Mouse (Mus musculus): ENCODE measurements around the gene Chrnb4.

Gene Chrnb4

DNA sequence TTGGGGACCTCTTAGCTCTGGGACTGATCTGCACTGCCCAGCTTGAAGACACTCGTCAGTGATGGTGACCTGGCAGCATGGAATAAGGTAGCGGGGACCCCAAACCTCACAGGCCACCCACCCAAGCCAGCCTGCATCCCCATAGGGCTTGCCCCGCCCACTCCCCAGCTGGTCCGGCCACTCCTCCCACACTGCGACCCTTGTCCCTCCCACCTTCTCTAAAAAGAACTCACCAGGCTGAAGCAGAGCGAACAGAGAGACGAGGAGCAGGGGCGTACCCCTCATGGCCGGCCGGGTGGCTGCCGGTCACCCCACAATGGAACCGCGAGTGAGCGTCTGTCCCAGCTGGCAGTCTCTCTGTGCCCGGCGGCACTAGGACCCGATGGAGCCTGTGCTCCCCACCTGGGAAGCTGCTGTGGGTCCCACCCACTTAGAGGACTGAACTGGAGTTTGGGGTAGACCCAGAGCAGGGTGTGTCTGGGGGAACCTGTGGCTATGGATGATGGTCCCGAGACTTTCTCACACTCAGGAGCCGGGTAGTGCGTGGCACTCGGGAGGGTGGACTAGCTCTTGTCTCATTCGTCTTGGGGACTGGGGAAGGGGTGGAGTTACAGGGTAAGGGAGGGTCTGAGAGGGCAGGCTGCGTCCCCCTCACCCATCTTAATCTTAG lies at the start of gene Chrnb4:
Chrnb4 (minus strand) TSS at position 569 of the 670 bp plus-strand sequence.
- POLR2A ChIA-PET = interaction anchor here in 3 of 4 experiments (0.5 to 2.5 kb wide), 16 partner anchors 11 to 1506 kb away, joined by 3 to 13 read pairs (median 3); partner anchors contain the start of genes Ube2q2 (in 1 of the 3) and Wdr61 (in 1 of the 3)
- CTCF ChIA-PET = interaction anchor here (0.5 to 2.9 kb wide), 13 partner anchors 15 to 473 kb away, joined by 3 to 11 read pairs (median 5); partner anchors contain the start of gene Ube2q2 (in 1 of the 4)

DNA sequence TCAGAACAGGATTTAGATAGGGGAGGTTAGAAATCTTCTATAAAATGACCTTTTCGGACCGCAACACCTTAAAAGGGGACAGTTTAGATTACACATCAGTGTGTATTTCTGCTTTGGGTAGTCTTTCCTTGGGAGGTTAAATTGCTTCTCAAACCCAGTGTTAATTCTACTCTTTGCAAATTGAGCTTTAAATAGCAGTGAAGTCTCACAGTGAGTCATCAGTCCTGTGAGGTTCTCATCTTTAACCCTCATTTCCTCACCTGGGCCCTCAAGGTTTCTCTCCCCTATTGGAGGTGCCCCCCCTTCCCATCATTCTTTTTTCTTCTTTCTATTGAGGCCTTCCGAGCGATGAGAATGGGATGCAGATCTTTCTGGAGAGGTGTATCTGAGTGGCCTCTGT lies 48.3 kb upstream of the Chrnb4 start:
- CTCF ChIA-PET = interaction anchor here in 1 of 4 experiments (0.8 kb wide), 1 partner anchor 275 kb away, joined by 3 read pairs; no protein-coding TSS in a partner anchor
- POLR2A ChIA-PET = interaction anchor here in 3 of 4 experiments (0.9 to 1.4 kb wide), 7 partner anchors 13 to 53 kb away, joined by 3 to 5 read pairs (median 3); partner anchors contain the start of gene Ube2q2 (in 1 of the 3)

DNA sequence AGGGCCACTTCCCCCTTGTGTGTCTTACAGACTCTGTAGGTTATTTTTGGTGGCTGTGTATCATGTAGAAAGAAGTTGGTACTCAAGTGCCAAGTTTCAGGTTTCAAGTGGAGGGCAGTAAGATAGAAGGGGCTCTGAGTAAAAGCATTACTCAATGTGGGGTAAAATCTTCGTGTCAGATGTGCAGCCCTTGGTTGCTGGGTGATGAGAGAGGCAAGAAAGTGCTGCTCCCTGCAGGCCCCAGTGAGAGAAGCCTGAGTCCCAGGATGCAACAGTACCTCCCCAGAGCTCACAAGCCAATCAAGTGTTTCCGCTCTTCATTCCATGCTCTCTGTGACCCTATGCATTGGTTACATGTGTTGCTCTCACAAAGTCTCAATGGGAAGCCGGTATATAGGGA lies 47.5 kb upstream of the Chrnb4 start:
- ChIA-PET CTCF (no interaction called here), POLR2A (interaction anchor here in 2 of 4 experiments (1.2 to 1.5 kb wide), 3 partner anchors 8 to 70 kb away, joined by 3 to 4 read pairs (median 3); partner anchors contain the start of gene Chrna3 (in 1 of the 2))

DNA sequence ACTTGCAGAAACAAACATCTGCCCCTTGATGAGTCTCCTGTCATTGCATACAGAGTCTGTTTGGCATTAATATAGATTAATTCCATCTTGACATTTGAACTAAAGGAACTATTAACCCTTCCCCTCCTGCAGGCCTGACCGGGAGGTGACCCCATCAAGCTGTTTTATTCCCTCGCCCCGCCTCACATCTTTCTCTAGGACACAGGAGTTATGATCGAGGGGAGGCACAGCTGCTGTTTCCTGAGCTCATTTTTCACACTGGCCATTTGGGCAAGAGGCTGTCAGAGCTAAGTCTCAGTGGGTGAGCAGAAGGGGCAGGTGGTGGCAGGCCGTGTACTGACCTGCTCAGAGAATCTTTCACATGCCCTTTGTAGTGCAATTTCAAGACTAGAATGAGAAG lies 41.6 kb upstream of the Chrnb4 start:
- ChIA-PET CTCF (interaction anchor here in 1 of 4 experiments (1.0 kb wide), 1 partner anchor 42 kb away, joined by 3 read pairs; no protein-coding TSS in a partner anchor), POLR2A (interaction anchor here in 2 of 4 experiments (1.2 to 2.0 kb wide), 2 partner anchors 11 to 42 kb away, joined by 3 to 6 read pairs; partner anchors contain the start of gene Chrnb4 (in 1 of the 2))

DNA sequence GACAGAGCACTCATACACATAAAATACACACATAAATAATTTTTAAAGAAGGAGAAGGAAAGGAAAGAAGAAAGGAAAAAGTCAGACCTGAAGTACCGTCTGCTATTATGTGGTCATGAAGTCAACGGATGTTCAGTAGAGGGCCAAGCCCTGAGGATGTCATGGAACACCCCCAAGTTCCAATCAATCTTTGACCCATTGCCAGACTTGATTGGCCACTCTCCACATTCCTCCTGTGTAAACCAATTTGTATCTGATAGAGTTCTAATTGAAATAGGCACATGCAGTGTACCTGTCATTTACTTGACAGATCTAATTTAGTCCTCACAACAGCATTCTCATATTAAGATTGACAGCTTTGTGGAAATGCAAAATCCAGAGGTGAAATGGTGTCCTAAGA lies 40.6 kb upstream of the Chrnb4 start:
- POLR2A ChIA-PET = no interaction called here
- CTCF ChIA-PET = no interaction called here

DNA sequence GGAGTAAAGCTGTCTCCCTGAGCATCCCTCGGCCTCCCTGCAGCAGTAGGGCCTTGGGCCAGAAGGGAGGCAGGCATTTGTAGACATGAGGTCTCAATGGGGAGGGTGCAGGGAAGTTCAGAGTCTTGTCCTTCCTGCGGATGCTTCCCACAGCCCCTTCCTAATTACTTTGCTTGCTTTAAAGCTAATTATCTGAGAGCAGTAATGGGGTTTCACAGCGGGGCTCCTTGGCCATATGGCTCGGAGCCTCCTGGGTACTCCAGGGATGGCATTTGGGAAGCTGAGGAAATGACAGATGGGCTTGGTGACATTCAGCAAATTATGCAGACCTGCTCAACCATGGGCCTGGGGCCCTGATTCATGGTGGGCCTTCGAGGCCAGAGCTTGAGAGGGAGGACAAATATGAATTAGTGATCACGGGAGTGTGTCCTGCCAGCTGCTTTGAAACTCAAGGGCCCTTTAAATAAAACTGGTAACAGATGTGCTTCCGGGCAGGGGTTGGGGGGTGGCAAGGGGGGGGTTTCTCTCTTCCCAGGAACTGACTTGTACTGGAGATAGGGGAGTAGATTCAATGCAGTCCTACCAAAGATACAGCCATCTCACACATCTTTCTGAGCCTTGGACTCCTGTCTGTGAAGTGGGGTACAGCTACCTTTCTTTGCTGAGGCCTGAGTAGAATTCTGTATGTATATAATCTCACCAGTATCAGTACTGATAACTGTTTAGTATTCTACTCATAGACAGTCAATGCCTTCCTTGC lies 34.8 kb upstream of the Chrnb4 start:
- POLR2A ChIA-PET = interaction anchor here in 1 of 4 experiments (0.6 to 1.2 kb wide), 4 partner anchors 14 to 46 kb away, joined by 3 to 4 read pairs (median 3); no protein-coding TSS in a partner anchor
- CTCF ChIA-PET = interaction anchor here in 2 of 4 experiments (0.6 to 1.1 kb wide), 2 partner anchors 37 to 206 kb away, joined by 3 read pairs; no protein-coding TSS in a partner anchor

DNA sequence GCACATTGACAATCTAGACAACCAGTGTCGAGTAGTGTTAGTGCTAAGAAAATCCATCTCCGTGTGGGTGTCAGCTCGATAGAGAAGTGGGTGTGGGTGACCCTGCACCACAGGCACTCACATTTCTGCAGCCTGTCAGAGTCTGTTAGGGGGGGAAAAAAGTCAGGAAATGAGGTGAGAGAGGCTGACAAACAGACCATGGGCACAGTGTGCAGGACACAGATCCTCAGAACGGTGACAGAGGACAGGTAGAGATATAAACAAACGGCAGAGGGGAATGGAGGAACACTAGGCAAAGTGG lies 19.3 kb upstream of the Chrnb4 start:
- POLR2A ChIA-PET = interaction anchor here in 2 of 4 experiments (1.0 to 1.6 kb wide), 3 partner anchors 10 to 24 kb away, joined by 3 to 6 read pairs (median 3); no protein-coding TSS in a partner anchor

DNA sequence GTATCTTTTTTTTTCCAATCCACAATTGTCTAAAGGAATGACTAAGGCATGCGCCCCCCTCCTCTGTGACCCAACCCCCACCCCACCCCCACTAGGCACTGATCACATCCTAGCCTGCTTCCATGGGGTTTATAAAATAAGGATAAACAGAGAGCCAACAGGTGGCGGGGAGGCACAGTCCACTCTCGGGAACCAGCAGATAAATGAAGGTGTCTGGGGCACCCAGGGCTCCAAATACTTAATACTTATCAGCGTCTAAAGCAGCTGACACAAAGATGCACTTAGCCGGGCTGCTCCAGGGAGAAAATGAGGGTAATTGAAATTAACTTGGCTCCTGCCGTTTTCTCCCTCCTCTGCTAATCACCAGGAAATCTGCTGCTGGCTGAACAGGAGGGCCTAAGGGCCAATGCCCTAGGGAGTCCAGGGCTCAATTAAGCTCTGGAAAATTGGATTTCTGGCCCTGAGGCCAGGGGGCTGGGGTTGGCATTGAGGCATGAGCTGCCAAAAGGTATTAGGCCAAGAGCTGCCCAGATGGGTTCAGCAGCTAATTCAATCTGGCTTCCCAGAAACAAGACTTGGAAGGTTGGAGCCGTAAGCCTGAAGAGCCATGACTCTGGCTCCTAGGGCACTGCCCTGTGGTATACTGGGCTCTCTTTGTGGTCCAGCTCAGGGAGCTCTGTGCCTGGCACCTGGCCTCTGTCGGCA lies 18.8 kb upstream of the Chrnb4 start:
- CTCF ChIA-PET = interaction anchor here in 2 of 4 experiments (1.0 to 2.7 kb wide), 3 partner anchors 12 to 43 kb away, joined by 3 to 6 read pairs (median 4); no protein-coding TSS in a partner anchor

More for the DNA sequence above, 19.3 kb upstream of the Chrnb4 start:
- CTCF ChIA-PET = interaction anchor here in 2 of 4 experiments (1.0 to 1.4 kb wide), 2 partner anchors 11 to 43 kb away, joined by 3 to 4 read pairs; no protein-coding TSS in a partner anchor

DNA sequence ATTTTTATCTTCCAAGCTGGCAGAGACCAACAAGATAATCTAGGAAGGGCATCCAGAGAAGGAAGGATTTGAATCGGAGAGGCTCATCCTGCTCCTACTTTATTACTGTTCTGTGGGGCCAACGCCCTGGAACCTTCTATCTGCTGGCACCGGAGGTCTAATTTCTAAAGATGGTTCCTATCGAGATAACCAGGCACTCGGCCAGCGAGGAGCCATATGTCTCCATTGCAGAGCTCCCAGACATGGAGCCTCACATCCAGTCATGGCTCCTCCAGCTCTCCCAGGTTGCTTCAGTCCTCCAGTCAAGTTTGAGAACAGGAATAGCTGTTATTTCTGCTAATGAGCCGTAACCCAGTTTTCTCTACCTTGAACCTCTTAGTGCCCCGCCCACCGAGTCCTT lies 16.7 kb upstream of the Chrnb4 start:
- POLR2A ChIA-PET = interaction anchor here in 1 of 4 experiments (1.4 kb wide), 1 partner anchor 17 kb away, joined by 3 read pairs; the partner anchor contains the start of gene Chrnb4
- CTCF ChIA-PET = interaction anchor here in 1 of 4 experiments (2.7 kb wide), 1 partner anchor 18 kb away, joined by 6 read pairs; no protein-coding TSS in a partner anchor

More for the DNA sequence above, 18.8 kb upstream of the Chrnb4 start:
- POLR2A ChIA-PET = interaction anchor here in 2 of 4 experiments (0.8 to 1.6 kb wide), 5 partner anchors 11 to 34 kb away, joined by 3 to 6 read pairs (median 3); no protein-coding TSS in a partner anchor

DNA sequence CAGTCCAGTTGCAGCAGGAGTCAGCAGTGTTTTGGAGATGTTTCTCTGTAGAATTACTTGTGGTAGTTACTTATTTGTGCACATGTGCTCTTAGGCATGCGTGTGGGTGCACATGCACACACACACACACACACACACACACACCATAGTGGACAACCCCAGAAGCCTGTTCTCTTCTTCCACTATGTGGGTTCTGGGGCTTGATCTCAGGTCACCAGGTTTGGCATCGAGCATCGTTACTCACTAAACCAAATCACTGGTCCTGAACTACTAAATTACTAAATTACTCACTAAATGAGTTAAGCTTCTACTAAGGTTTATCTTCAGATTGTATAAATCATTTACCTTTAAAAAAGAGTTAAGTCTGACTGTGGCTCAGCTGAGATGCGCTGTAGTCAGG lies 9.5 kb upstream of the Chrnb4 start:
- ChIA-PET POLR2A (interaction anchor here in 1 of 4 experiments (1.4 to 2.5 kb wide), 2 partner anchors 9 to 25 kb away, joined by 3 to 7 read pairs; partner anchors contain the start of gene Chrnb4), CTCF (interaction anchor here in 1 of 4 experiments (2.0 kb wide), 1 partner anchor 11 kb away, joined by 6 read pairs; no protein-coding TSS in a partner anchor)

DNA sequence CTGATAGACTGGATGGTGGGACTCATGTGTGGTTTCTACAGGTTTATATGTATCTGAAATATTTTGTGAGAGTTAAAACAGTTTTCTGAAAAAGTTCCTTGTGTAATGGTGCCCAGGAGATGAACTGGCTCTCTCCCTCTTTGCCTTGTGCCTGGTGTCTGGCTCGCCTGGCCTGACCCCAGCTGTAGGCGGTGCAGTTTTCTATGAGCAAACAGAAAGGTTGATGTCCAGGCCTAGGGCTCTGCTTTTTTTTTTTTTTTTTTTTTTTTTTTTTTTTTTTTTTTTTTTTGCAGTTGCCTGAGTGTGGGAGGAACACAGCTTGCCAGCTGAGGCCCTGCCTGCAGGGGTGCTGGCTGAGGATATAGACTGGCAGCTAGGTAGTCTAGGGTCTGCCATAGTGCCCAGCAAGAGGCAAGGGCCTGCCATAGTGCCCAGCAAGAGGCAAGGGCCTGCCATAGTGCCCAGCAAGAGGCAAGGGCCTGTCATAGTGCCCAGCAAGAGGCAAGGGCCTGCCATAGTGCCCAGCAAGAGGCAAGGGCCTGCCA lies 6.9 kb upstream of the Chrnb4 start:
- ChIA-PET CTCF (interaction anchor here (0.6 to 1.7 kb wide), 7 partner anchors 8 to 321 kb away, joined by 3 to 7 read pairs (median 4); partner anchors contain the start of genes Chrna3 (in 1 of the 4) and Wdr61 (in 1 of the 4)), POLR2A (interaction anchor here in 2 of 4 experiments (0.6 to 1.5 kb wide), 5 partner anchors 15 to 42 kb away, joined by 3 to 4 read pairs (median 4); partner anchors contain the start of gene Chrna3 (in 1 of the 2))

DNA sequence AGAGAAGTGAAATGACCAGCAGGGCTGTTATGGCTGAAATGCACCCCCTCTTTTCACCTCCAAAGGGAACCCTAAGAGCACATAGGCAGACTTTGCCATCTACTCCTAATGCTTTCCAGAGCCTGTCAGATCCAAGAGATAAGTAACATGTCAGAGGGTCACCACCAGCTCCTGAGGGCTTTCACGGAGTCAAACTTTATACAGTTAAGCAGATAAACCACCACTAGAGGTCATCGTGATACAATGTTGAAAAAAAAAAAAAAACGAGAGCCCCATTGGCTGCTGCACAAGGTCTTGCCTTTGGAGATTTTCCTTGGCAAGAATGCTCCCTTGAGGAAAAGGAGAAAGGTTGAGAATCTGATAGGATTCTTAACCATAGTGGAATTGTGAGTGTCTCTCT lies 1.8 kb downstream of the Chrnb4 start:
- CTCF ChIA-PET = interaction anchor here (0.6 to 2.9 kb wide), 44 partner anchors 9 to 1839 kb away, joined by 3 to 12 read pairs (median 4); partner anchors contain the start of genes Chrna3 (in 2 of the 4) and Elmod1 (in 1 of the 4)
- POLR2A ChIA-PET = interaction anchor here (0.6 to 2.5 kb wide), 14 partner anchors 14 to 281 kb away, joined by 3 to 13 read pairs (median 3); partner anchors contain the start of gene AY074887 (in 1 of the 4)

DNA sequence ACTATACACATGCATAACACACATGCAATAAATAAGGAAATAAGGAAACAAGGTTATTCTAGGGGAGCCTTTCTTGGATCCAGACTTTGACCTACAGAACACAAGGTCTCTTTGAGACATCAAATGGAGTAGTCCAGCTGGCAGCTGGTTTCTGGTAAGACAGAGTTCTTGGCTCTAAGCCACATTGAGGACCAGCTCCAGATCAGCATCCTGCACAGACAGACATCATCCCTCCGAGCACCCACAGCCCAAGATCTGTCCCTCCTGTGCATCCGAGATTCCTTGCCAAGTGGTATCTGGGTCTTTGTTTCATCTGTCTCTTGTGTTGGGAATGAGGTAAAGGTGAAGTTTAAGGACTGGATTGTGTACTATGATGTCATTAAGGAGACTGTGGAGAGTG lies 3.6 kb downstream of the Chrnb4 start:
- ChIA-PET POLR2A (interaction anchor here in 2 of 4 experiments (0.6 to 1.6 kb wide), 7 partner anchors 11 to 420 kb away, joined by 3 to 5 read pairs (median 3); no protein-coding TSS in a partner anchor), CTCF (interaction anchor here in 1 of 4 experiments (1.1 kb wide), 1 partner anchor 12 kb away, joined by 3 read pairs; no protein-coding TSS in a partner anchor)

DNA sequence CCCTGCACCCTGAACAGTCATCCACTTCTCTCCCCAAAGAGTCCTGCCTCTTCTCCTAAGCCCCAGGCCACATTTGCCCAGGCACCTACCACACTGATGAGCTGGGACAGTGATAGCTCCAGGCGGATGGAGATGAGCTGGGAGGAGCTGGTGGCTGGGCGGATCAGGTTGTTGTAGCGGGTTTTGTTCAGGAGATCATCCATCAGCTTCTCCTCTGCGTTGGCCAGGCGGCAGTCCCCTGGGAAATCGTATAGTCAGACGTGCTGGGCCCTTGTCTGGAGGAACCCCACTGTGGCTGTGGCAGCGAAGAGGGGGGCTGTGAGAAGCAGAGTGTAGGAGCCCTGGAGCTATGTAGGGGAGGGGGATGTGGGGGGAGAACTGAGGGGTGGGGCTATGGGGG lies 4.9 kb downstream of the Chrnb4 start:
- POLR2A ChIA-PET = interaction anchor here in 3 of 4 experiments (0.6 to 1.6 kb wide), 17 partner anchors 11 to 419 kb away, joined by 3 to 7 read pairs (median 3); partner anchors contain the start of genes Chrna5 (in 1 of the 3) and Ube2q2 (in 1 of the 3)

DNA sequence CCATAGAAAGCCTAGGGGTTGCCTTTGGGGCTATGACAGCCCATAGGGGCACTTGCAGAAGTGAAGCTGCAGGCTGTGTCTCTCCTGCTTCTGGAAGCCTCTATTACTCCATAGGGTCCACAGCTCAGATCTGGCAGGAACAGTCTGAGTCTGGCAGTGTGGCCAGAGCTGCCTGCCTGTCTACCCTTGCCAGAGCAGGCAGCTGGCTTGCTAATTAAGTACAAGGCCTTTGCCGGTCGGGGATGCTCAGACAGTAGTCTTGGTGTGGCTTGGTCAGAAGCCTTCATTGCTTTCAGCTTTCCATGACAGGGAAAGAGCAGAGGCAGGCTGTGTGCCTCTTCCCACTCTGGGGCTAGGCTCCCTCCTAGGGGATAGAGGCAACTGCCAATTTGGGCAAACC lies 7.2 kb downstream of the Chrnb4 start:
- POLR2A ChIA-PET = interaction anchor here in 1 of 4 experiments (0.6 kb wide), 1 partner anchor 367 kb away, joined by 6 read pairs; no protein-coding TSS in a partner anchor
- CTCF ChIA-PET = interaction anchor here in 2 of 4 experiments (0.5 to 0.9 kb wide), 3 partner anchors 18 to 1768 kb away, joined by 3 to 8 read pairs (median 3); no protein-coding TSS in a partner anchor

More for the DNA sequence above, 4.9 kb downstream of the Chrnb4 start:
- CTCF ChIA-PET = interaction anchor here in 3 of 4 experiments (0.5 to 1.4 kb wide), 7 partner anchors 13 to 67 kb away, joined by 3 to 11 read pairs (median 3); partner anchors contain the start of gene Chrna3 (in 1 of the 3)

DNA sequence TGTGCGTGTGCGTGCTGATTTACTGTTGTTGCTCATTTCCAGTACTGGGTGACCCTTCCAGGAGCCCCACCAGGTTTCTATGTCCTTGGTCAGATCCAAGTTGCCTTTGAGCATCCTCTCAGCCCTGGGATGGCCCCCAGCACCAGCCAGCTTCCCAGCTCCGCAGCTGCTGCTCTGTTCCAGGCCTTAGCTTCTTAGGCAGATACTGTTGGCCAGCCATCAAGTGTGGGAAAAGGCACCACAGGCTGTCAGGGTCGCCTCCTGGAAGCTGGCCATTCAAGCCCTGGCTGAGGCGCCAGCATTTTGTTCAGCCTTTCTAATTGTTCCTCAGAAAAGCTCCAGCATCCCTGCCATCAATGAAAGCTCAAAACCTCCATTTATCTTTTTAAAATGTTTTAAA lies 8.6 kb downstream of the Chrnb4 start:
- ChIA-PET CTCF (interaction anchor here in 1 of 4 experiments (0.6 to 0.7 kb wide), 2 partner anchors 223 to 1463 kb away, joined by 3 to 8 read pairs; no protein-coding TSS in a partner anchor), POLR2A (interaction anchor here in 2 of 4 experiments (0.6 to 1.0 kb wide), 3 partner anchors 16 to 51 kb away, joined by 3 read pairs; no protein-coding TSS in a partner anchor)
